Mouse (Mus musculus) 416B (cell line): ENCODE results near the gene Scnn1b.

Experiments used
- DNase-seq: peaks from one replicate; pipeline ENCODE4 v3.0.0; 2011; ENCODE audit warnings: low read depth

Gene Scnn1b

DNA sequence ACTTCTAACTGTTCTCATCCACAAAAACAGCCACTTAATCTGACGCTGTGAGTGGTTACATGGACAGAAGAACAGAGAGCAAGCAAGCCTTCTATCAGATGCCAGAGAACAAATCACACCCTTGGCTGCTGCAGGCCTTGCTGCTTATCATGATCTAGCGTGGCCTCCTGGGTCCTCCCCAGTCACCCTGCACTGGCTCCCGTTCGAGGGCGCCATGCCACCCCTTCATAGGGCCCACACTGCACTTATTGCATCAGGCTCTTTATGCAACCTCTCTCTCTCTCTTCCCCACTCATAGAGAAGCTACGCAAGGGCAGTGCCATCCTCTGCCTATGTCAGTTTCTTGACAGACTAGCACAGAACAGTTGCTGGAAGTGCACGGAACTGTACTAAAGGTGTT is 101.3 kb downstream of the Scnn1b start:
- DNase-seq: peak; percentile 25
